Mouse (Mus musculus): ENCODE data around the gene Pkd1l1. TPM values are rescaled to one million over a fixed set of nuclear protein-coding genes. Genes with fewer than 3 reads are reported as not detected.

Gene Pkd1l1
- polyA plus RNA-seq, 1 experiment from 2014 or later, result 0.23 TPM

- no peaks in the 10 kb centered on the region for H3K4me1 ChIP-seq (replicated peaks; ENCODE audit: control insufficient read depth, insufficient read depth, low read length)
Measured at GRCm38 (mm10) chr11:8986058-8986457, 13.0 kb upstream of the Pkd1l1 start.

DNA sequence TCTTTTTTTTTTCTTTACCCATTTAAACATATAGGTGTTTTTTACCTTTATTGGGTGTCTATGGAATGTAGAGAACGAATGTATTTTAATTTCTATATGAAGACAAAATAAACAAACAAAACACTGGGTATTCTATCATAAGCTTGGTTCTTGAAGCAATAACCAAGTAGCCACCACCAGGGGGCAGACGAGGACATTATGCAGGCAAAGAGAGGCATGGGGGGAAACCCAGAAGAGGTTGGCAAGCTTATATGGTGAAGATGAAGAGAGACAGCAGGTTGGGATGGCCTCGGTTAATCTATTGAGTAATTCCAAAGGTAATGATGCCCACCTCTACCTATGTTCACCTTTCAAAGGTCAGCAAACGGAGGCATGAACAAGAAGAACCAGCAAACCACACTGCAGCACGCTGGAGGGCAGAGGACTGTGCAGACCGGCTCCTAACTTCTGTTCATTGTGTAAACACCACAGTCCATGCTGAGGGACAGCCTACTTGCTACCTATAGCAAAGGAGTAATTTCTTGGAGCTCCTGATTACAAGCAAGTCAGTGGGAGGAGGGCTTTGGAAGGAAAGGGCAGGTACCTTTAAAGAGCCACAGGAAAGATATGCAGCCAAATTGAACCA lies 10.3 kb upstream of the Pkd1l1 start:
- Histone ChIP-seq H3K27ac (ENCODE audit: low read length) (no peak overlapping the region), H3K4me2 (ENCODE audit: low read length) (no peak overlapping the region), H3K27me3 (replicated peaks; ENCODE audit: control insufficient read depth, insufficient read depth, low read length) (0 out of 2 replicates have a peak, but pooled peaks cover 2% of the 10 kb centered on the region), H3K4me1 (replicated peaks; ENCODE audit: control insufficient read depth, insufficient read depth, low read length) (no peaks in the 10 kb centered on the region), H3K9me3 (ENCODE audit: control insufficient read depth, low read length) (no peaks in the 10 kb centered on the region), H3K4me3 (replicated peaks; ENCODE audit: low read length) (no peak overlapping the region), H3K9ac (replicated peaks; ENCODE audit: low read depth, low read length) (no peak overlapping the region), H3K36me3 (ENCODE audit: control insufficient read depth, insufficient read depth) (no peaks in the 10 kb centered on the region)
- WGBS, result 41% methylated on average over 6 of the region's 6 CpGs
- peak; percentile 63 for ATAC-seq

More at GRCm38 (mm10) chr11:8986058-8986457, 13.0 kb upstream of the Pkd1l1 start:
- no peaks in the 10 kb centered on the region for H3K9me3 ChIP-seq (ENCODE audit: control insufficient read depth, low read length)
- no peak overlapping the region for H3K4me3 ChIP-seq (replicated peaks; ENCODE audit: low read length)
- no peak overlapping the region for H3K27ac ChIP-seq (ENCODE audit: low read length)
- H3K36me3 ChIP-seq (ENCODE audit: control insufficient read depth, insufficient read depth), result no peaks in the 10 kb centered on the region
- H3K4me2 ChIP-seq (ENCODE audit: low read length), result no peak overlapping the region
- H3K9ac ChIP-seq (replicated peaks; ENCODE audit: low read depth, low read length), result no peak overlapping the region
- 0 out of 2 replicates have a peak, but pooled peaks cover 2% of the 10 kb centered on the region for H3K27me3 ChIP-seq (replicated peaks; ENCODE audit: control insufficient read depth, insufficient read depth, low read length)
- ATAC-seq, result no peak

GRCm38 (mm10) chr11:8978154-8978553 lies 5.1 kb upstream of the Pkd1l1 start:
- H3K27ac ChIP-seq (ENCODE audit: low read length), result no peak overlapping the region
- no peaks in the 10 kb centered on the region for H3K9me3 ChIP-seq (ENCODE audit: control insufficient read depth, low read length)
- no peak overlapping the region for H3K9ac ChIP-seq (replicated peaks; ENCODE audit: low read depth, low read length)
- H3K4me2 ChIP-seq (ENCODE audit: low read length), result no peak overlapping the region
- ATAC-seq, result no peak
- no peak overlapping the region for H3K4me3 ChIP-seq (replicated peaks; ENCODE audit: low read length)
- H3K36me3 ChIP-seq (ENCODE audit: control insufficient read depth, insufficient read depth), result no peaks in the 10 kb centered on the region
- no peaks in the 10 kb centered on the region for H3K27me3 ChIP-seq (replicated peaks; ENCODE audit: control insufficient read depth, insufficient read depth, low read length)
- no peaks in the 10 kb centered on the region for H3K4me1 ChIP-seq (replicated peaks; ENCODE audit: control insufficient read depth, insufficient read depth, low read length)
- WGBS, result 88% methylated on average over 4 of the region's 4 CpGs

GRCm38 (mm10) chr11:8972093-8972492 lies 973 bp downstream of the Pkd1l1 start:
- no peak overlapping the region for H3K27ac ChIP-seq (ENCODE audit: low read length)
- no peak overlapping the region for H3K9ac ChIP-seq (replicated peaks; ENCODE audit: low read depth, low read length)
- WGBS, result 89% methylated on average over 6 of the region's 6 CpGs
- H3K4me1 ChIP-seq (replicated peaks; ENCODE audit: control insufficient read depth, insufficient read depth, low read length), result no peaks in the 10 kb centered on the region
- H3K27me3 ChIP-seq (replicated peaks; ENCODE audit: control insufficient read depth, insufficient read depth, low read length), result no peaks in the 10 kb centered on the region
- H3K4me3 ChIP-seq (replicated peaks; ENCODE audit: low read length), result no peak overlapping the region
- ATAC-seq, result no peak
- H3K9me3 ChIP-seq (ENCODE audit: control insufficient read depth, low read length), result no peaks in the 10 kb centered on the region
- no peaks in the 10 kb centered on the region for H3K36me3 ChIP-seq (ENCODE audit: control insufficient read depth, insufficient read depth)
- no peak overlapping the region for H3K4me2 ChIP-seq (ENCODE audit: low read length)

- ATAC-seq, result no peak
Measured at GRCm38 (mm10) chr11:8970509-8970908, 2.6 kb downstream of the Pkd1l1 start.

GRCm38 (mm10) chr11:8968094-8968493 lies 5.0 kb downstream of the Pkd1l1 start:
- no peaks in the 10 kb centered on the region for H3K4me1 ChIP-seq (replicated peaks; ENCODE audit: control insufficient read depth, insufficient read depth, low read length)

More at GRCm38 (mm10) chr11:8970509-8970908, 2.6 kb downstream of the Pkd1l1 start:
- no peak overlapping the region for H3K4me3 ChIP-seq (replicated peaks; ENCODE audit: low read length)
- no peak overlapping the region for H3K9ac ChIP-seq (replicated peaks; ENCODE audit: low read depth, low read length)
- WGBS, result 83% methylated on average over 9 of the region's 9 CpGs
- no peaks in the 10 kb centered on the region for H3K4me1 ChIP-seq (replicated peaks; ENCODE audit: control insufficient read depth, insufficient read depth, low read length)
- H3K36me3 ChIP-seq (ENCODE audit: control insufficient read depth, insufficient read depth), result no peaks in the 10 kb centered on the region
- no peaks in the 10 kb centered on the region for H3K27me3 ChIP-seq (replicated peaks; ENCODE audit: control insufficient read depth, insufficient read depth, low read length)
- H3K27ac ChIP-seq (ENCODE audit: low read length), result no peak overlapping the region
- no peaks in the 10 kb centered on the region for H3K9me3 ChIP-seq (ENCODE audit: control insufficient read depth, low read length)
- no peak overlapping the region for H3K4me2 ChIP-seq (ENCODE audit: low read length)

GRCm38 (mm10) chr11:8958572-8958971 lies 14.5 kb downstream of the Pkd1l1 start:
- no peaks in the 10 kb centered on the region for H3K36me3 ChIP-seq (ENCODE audit: control insufficient read depth, insufficient read depth)
- H3K4me2 ChIP-seq (ENCODE audit: low read length), result no peak overlapping the region
- H3K9ac ChIP-seq (replicated peaks; ENCODE audit: low read depth, low read length), result no peak overlapping the region
- H3K9me3 ChIP-seq (ENCODE audit: control insufficient read depth, low read length), result no peaks in the 10 kb centered on the region
- peaks cover 8% of the 10 kb centered on the region; the same call in 1 of the 2 replicates for H3K4me1 ChIP-seq (replicated peaks; ENCODE audit: control insufficient read depth, insufficient read depth, low read length)
- H3K27ac ChIP-seq (ENCODE audit: low read length), result no peak overlapping the region
- H3K4me3 ChIP-seq (replicated peaks; ENCODE audit: low read length), result no peak overlapping the region
- no peaks in the 10 kb centered on the region for H3K27me3 ChIP-seq (replicated peaks; ENCODE audit: control insufficient read depth, insufficient read depth, low read length)
- peak; percentile 30; the same call in 1 of the 2 replicates for ATAC-seq
- 33% methylated on average over 10 of the region's 10 CpGs for WGBS

More at GRCm38 (mm10) chr11:8968094-8968493, 5.0 kb downstream of the Pkd1l1 start:
- no peak overlapping the region for H3K27ac ChIP-seq (ENCODE audit: low read length)
- no peak for ATAC-seq
- no peak overlapping the region for H3K4me3 ChIP-seq (replicated peaks; ENCODE audit: low read length)
- H3K9ac ChIP-seq (replicated peaks; ENCODE audit: low read depth, low read length), result no peak overlapping the region
- H3K27me3 ChIP-seq (replicated peaks; ENCODE audit: control insufficient read depth, insufficient read depth, low read length), result no peaks in the 10 kb centered on the region
- 96% methylated on average over 7 of the region's 7 CpGs for WGBS
- H3K36me3 ChIP-seq (ENCODE audit: control insufficient read depth, insufficient read depth), result no peaks in the 10 kb centered on the region
- no peak overlapping the region for H3K4me2 ChIP-seq (ENCODE audit: low read length)
- H3K9me3 ChIP-seq (ENCODE audit: control insufficient read depth, low read length), result no peaks in the 10 kb centered on the region

DNA sequence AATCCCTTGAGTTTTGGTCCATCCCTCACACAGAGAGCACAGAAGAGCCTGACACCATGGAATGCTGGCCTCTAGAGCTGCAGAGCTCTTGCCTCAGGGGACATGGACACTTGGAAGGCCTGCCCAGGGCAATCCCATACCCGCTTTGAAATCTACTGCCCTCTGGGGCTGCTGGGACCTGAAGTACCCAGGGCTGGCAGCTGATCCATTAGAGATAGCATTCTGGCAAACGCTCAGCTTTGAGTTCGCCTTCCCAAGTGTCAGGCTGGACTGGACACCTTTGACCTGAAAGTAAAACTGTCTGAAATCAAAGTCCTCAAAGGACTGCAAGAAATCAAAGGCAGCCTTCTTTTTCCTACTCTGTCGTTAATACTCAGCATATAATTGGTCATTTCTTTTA lies 15.0 kb downstream of the Pkd1l1 start:
- H3K4me2 ChIP-seq (ENCODE audit: low read length), result no peak overlapping the region
- no peaks in the 10 kb centered on the region for H3K9me3 ChIP-seq (ENCODE audit: control insufficient read depth, low read length)
- no peaks in the 10 kb centered on the region for H3K27me3 ChIP-seq (replicated peaks; ENCODE audit: control insufficient read depth, insufficient read depth, low read length)
- no peak for ATAC-seq
- H3K4me1 ChIP-seq (replicated peaks; ENCODE audit: control insufficient read depth, insufficient read depth, low read length), result peaks cover 8% of the 10 kb centered on the region; the same call in 1 of the 2 replicates
- H3K4me3 ChIP-seq (replicated peaks; ENCODE audit: low read length), result no peak overlapping the region
- no peak overlapping the region for H3K9ac ChIP-seq (replicated peaks; ENCODE audit: low read depth, low read length)
- 56% methylated on average over 4 of the region's 4 CpGs for WGBS
- no peak overlapping the region for H3K27ac ChIP-seq (ENCODE audit: low read length)
- H3K36me3 ChIP-seq (ENCODE audit: control insufficient read depth, insufficient read depth), result no peaks in the 10 kb centered on the region

- Histone ChIP-seq H3K4me2 (ENCODE audit: low read length) (no peak overlapping the region), H3K4me1 (replicated peaks; ENCODE audit: control insufficient read depth, insufficient read depth, low read length) (peaks cover 8% of the 10 kb centered on the region; the same call in 1 of the 2 replicates), H3K9me3 (ENCODE audit: control insufficient read depth, low read length) (no peaks in the 10 kb centered on the region), H3K27me3 (replicated peaks; ENCODE audit: control insufficient read depth, insufficient read depth, low read length) (no peaks in the 10 kb centered on the region), H3K36me3 (ENCODE audit: control insufficient read depth, insufficient read depth) (no peaks in the 10 kb centered on the region), H3K4me3 (replicated peaks; ENCODE audit: low read length) (no peak overlapping the region), H3K9ac (replicated peaks; ENCODE audit: low read depth, low read length) (no peak overlapping the region), H3K27ac (ENCODE audit: low read length) (no peak overlapping the region)
- no peak for ATAC-seq
- 66% methylated on average over 6 of the region's 6 CpGs for WGBS
Measured at GRCm38 (mm10) chr11:8957023-8957422, 16.0 kb downstream of the Pkd1l1 start.

Measured in forebrain, embryonic 16.5 days (tissue).